Mouse (Mus musculus): Measurements from ENCODE around the gene Smarcb1.
A peak's percentile ranks its signal among the peaks of the same experiment; 100 is the strongest.

Gene Smarcb1

GRCm38 (mm10) chr10:75856155-75856907, 65.1 kb downstream of the Smarcb1 start:
- DNase-seq (ENCODE audit: low spot score in 2 of 2) = no peak

- no peak for DNase-seq (ENCODE audit: low spot score in 2 of 2)
Measured at GRCm38 (mm10) chr10:75855416-75855981, 65.9 kb downstream of the Smarcb1 start.

DNA sequence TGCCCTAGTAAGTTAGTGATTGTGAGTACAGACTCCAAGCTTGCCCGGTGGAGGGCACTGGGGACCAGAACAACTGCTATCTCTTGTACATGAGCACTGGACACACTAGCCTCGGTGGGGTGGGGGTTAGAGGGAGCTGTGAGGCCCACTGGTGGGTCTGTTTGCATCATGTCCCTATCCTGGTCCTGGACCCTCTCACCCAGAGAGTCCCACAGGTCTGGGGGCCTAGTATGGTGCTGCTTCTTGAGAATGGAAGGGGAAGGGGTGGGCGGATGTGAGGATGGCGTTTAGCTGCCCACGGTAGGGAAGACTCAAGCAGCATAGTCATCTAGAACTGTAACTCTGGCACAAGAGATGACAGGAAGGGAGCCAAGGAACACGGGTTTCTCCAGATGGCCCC, 66.6 kb downstream of the Smarcb1 start:
- DNase-seq (ENCODE audit: low spot score in 2 of 2) = no peak

DNA sequence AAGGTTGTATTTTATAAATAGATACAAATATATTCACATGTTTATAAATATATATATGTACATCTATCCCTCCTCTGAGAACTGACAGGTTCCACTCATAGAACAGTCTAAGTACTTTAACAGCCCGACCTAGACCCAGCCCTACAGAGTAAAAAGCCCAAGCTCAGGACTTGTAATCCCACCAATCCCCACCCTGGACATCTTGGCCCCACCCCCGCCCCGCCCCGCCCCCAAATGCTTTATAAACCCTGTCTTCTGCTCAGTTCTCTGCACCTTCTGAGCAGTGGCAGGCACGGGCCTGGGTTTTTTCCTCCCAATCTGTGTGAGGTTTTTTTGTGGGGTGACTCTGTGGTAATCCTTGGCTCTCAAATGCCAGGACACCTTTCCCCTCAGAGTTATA, 67.3 kb downstream of the Smarcb1 start:
- DNase-seq (ENCODE audit: low spot score in 2 of 2) = no peak

- DNase-seq (ENCODE audit: low spot score in 2 of 2) = peak; percentile 83 to 90
Measured at GRCm38 (mm10) chr10:75853452-75853851, 68.0 kb downstream of the Smarcb1 start.

DNA sequence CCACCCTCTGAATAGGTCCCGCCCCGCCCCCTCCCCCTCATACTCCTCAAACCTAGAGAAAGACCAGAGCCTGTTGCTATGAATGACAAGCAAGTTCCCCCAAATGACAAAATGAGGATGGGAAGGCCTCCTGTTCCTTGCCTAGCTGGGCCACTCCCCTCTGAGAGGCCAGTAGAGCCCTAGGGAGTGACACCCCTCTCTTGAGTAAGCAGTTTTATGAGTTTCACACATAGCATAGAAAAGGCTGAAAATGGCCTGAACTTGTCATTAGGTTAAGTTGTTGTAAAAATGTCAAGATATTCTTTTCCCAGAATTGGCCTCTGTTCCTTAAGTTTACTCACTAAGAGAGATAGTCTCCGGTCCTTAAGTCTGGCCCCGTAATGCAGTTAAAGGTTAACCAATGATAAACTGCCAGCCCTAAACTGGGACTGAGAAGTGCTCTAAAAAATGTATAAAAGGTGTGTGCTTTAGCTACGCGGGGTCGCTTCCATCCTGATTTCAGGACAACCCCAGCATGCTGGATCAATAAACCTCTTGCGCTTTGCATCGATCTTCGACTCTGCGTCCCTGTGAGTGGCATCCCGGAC, 68.8 kb downstream of the Smarcb1 start:
- DNase-seq (ENCODE audit: low spot score in 2 of 2) = no peak

- DNase-seq (ENCODE audit: low spot score in 2 of 2) = no peak
Measured at GRCm38 (mm10) chr10:75851681-75852080, 69.7 kb downstream of the Smarcb1 start.

DNA sequence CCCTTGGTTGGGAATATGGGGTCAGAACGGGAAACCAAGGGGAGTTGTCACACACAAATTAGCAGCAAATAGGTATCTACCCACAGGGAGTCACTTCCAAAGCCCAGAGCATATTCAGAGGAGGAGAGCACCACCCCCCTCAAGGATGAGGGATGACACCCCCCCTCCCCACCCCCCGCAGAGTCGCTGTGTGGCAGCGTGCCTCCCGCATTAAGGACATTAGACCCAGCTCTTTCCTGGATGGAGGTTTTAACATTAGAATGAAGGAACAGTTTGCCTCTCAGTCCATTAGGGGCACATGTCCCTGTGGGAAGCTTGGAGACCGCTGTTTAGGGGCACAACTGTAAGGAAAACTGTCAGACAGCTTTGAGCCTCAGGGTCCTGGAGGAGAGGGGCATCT, 70.3 kb downstream of the Smarcb1 start:
- no peak for DNase-seq (ENCODE audit: low spot score in 2 of 2)

GRCm38 (mm10) chr10:75848382-75848781, 73.0 kb downstream of the Smarcb1 start:
- no peak for DNase-seq (ENCODE audit: low spot score in 2 of 2)
